Mouse (Mus musculus) heart, embryonic 12.5 days (tissue): ENCODE data around the gene Hoxa5. TPM values are rescaled to one million over a fixed set of nuclear protein-coding genes. Genes with fewer than 3 reads are reported as not detected.

Experiments
- ATAC-seq: fragments of 200-750 bp; cut with Nextera tagmentation; 2 replicates; pipeline ENCODE4 v1.8.0; 2017; ENCODE audit warnings: moderate TSS enrichment, moderate library complexity; ENCODE audit not compliant: insufficient number of reproducible peaks, low FRiP score
- H3K27ac ChIP-seq: fragments of 300-500 bp; sonication (generic); 2 replicates; pipeline ENCODE4 v1.5.1; 2016; ENCODE audit warnings: mild to moderate bottlenecking, moderate library complexity; ENCODE audit not compliant: poor library complexity, severe bottlenecking
- H3K27me3 ChIP-seq: fragments of 300-500 bp; sonication (generic); replicated peaks from 2 replicates; pipeline ENCODE4 v1.6.1; 2016; ENCODE audit warnings: mild to moderate bottlenecking, moderate library complexity
- H3K36me3 ChIP-seq: fragments of 300-500 bp; sonication (generic); 2 replicates; pipeline ENCODE4 v1.6.1; 2016; ENCODE audit warnings: mild to moderate bottlenecking, moderate library complexity
- H3K4me1 ChIP-seq: fragments of 300-500 bp; sonication (generic); replicated peaks from 2 replicates; pipeline ENCODE4 v1.6.1; 2016; ENCODE audit warnings: mild to moderate bottlenecking
- H3K4me2 ChIP-seq: fragments of 300-500 bp; sonication (generic); 2 replicates; pipeline ENCODE4 v1.6.1; 2016; ENCODE audit warnings: mild to moderate bottlenecking, moderate library complexity
- H3K4me3 ChIP-seq: fragments of 300-500 bp; sonication (generic); 2 replicates; pipeline ENCODE4 v1.5.1; 2016; ENCODE audit warnings: mild to moderate bottlenecking
- H3K9ac ChIP-seq: fragments of 300-500 bp; sonication (generic); 2 replicates; pipeline ENCODE4 v1.6.1; 2016; ENCODE audit warnings: mild to moderate bottlenecking, moderate library complexity
- H3K9me3 ChIP-seq: fragments of 300-500 bp; sonication (generic); replicated peaks from 2 replicates; pipeline ENCODE4 v1.6.1; 2016; ENCODE audit warnings: mild to moderate bottlenecking, moderate library complexity
- WGBS: fragments of 180-500 bp; shearing (Covaris S2); methylation state at CpG from one replicate; pipeline ENCODE4 v1.1.7; 2016; 5-methylcytosine and 5-hydroxymethylcytosine counted together
- polyA plus RNA-seq: library from polyadenylated mRNA; unstranded; fragments of >200 nt; fragmentation: Nextera tagmentation; extraction: Ambion mirVana; gene quantifications from 2 replicates; pipeline ENCODE4 v1.2.1, GENCODE M21; 2016

Gene Hoxa5
- polyA plus RNA-seq, 1 experiment from 2014 or later: 0.96 TPM

- H3K27me3 ChIP-seq: peaks cover 98% of the 10 kb centered on the region
Observed at GRCm38 (mm10) chr6:52217459-52217768, 13.0 kb upstream of the Hoxa5 start.

DNA sequence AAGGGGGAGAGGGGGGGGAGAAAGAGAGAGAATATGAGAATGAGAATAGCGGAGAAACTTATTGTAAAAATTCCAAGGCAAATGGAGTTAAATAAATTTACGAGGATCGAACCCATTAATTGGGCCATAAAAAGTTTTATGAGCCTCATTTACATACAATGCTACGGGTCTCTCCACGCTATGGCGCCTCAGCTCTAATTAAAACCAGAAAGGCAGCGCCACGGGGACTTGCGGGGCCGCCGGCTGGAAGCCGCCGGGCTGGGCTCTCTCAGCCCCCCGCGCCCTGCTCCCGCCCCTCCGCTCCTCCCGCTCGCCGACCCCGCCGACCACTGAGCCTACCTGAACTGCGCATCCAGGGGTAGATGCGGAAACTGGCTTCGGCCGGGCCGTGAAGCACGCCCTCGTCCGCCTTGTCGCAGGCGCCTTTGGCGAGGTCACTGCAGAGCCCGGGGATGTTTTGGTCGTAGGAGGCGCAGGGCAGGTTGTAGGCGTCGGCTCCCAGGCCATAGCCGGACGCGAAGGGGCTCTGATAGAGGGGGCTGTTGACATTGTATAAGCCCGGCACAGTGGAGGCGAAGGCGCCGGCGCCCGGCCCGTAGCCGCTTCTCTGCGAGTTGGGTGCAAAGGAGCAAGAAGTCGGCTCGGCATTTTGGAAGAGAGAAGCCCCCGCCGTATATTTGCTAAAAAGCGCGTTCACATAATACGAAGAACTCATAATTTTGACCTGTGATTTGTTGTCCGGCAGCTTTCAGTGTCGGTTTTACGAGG, 12.5 kb upstream of the Hoxa5 start:
- H3K9me3 ChIP-seq: no peaks in the 10 kb centered on the region
- H3K4me3 ChIP-seq: peak overlapping the region; percentile 28
- peaks cover 25% of the 10 kb centered on the region for H3K4me1 ChIP-seq
- H3K27me3 ChIP-seq: peaks cover 98% of the 10 kb centered on the region
- no peak overlapping the region for H3K27ac ChIP-seq
- ATAC-seq: no peak
- H3K4me2 ChIP-seq: peak overlapping the region; percentile 51
- H3K36me3 ChIP-seq: no peaks in the 10 kb centered on the region
- WGBS: 3% methylated on average over 60 of the region's 60 CpGs
- H3K9ac ChIP-seq: no peak overlapping the region

More at GRCm38 (mm10) chr6:52217459-52217768, 13.0 kb upstream of the Hoxa5 start:
- H3K4me2 ChIP-seq: peak overlapping the region; percentile 51
- H3K9ac ChIP-seq: no peak overlapping the region
- no peak for ATAC-seq
- peaks cover 29% of the 10 kb centered on the region for H3K4me1 ChIP-seq
- no peaks in the 10 kb centered on the region for H3K9me3 ChIP-seq
- H3K36me3 ChIP-seq: no peaks in the 10 kb centered on the region
- WGBS: 1% methylated on average over 25 of the region's 25 CpGs
- peak overlapping the region; percentile 28 for H3K4me3 ChIP-seq
- no peak overlapping the region for H3K27ac ChIP-seq

GRCm38 (mm10) chr6:52215771-52216535, 11.6 kb upstream of the Hoxa5 start:
- 2% methylated on average over 30 of the region's 30 CpGs for WGBS
- Histone ChIP-seq H3K27ac (no peak overlapping the region), H3K27me3 (peaks cover 98% of the 10 kb centered on the region), H3K9ac (no peak overlapping the region), H3K4me3 (no peak overlapping the region), H3K4me1 (peaks cover 18% of the 10 kb centered on the region), H3K4me2 (no peak overlapping the region), H3K36me3 (no peaks in the 10 kb centered on the region), H3K9me3 (no peaks in the 10 kb centered on the region)
- ATAC-seq: no peak

- Histone ChIP-seq H3K27ac (no peak overlapping the region), H3K4me2 (no peak overlapping the region), H3K4me3 (no peak overlapping the region), H3K4me1 (peaks cover 18% of the 10 kb centered on the region), H3K9me3 (no peaks in the 10 kb centered on the region), H3K27me3 (peaks cover 96% of the 10 kb centered on the region), H3K9ac (no peak overlapping the region), H3K36me3 (no peaks in the 10 kb centered on the region)
- WGBS: 13% methylated on average over 3 of the region's 3 CpGs
- ATAC-seq: no peak
Observed at GRCm38 (mm10) chr6:52215070-52215469, 10.7 kb upstream of the Hoxa5 start.

DNA sequence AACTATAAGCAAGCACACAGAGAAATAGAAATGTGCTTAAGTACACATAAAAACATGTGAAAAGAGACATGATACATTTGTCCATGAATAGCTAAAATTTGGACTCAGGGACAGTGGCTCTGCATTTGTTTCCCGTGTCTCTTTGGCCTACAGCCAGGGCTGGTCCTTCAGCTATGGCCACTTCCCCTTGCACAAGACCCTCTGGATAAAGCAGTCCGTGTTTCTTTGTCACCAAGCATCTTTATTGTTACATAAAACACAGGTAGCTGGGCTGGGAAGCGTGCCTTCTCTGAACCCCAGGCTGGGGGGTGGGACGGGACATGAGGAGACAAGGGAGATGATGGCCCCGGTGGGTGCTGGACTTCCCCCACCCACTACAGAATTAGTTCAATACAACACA, 9.9 kb upstream of the Hoxa5 start:
- Histone ChIP-seq H3K27ac (no peak overlapping the region), H3K4me1 (peaks cover 18% of the 10 kb centered on the region), H3K9ac (no peak overlapping the region), H3K9me3 (no peaks in the 10 kb centered on the region), H3K27me3 (peaks cover 96% of the 10 kb centered on the region), H3K4me2 (no peak overlapping the region), H3K4me3 (no peak overlapping the region), H3K36me3 (no peaks in the 10 kb centered on the region)
- no peak for ATAC-seq
- 10% methylated on average over 5 of the region's 5 CpGs for WGBS

DNA sequence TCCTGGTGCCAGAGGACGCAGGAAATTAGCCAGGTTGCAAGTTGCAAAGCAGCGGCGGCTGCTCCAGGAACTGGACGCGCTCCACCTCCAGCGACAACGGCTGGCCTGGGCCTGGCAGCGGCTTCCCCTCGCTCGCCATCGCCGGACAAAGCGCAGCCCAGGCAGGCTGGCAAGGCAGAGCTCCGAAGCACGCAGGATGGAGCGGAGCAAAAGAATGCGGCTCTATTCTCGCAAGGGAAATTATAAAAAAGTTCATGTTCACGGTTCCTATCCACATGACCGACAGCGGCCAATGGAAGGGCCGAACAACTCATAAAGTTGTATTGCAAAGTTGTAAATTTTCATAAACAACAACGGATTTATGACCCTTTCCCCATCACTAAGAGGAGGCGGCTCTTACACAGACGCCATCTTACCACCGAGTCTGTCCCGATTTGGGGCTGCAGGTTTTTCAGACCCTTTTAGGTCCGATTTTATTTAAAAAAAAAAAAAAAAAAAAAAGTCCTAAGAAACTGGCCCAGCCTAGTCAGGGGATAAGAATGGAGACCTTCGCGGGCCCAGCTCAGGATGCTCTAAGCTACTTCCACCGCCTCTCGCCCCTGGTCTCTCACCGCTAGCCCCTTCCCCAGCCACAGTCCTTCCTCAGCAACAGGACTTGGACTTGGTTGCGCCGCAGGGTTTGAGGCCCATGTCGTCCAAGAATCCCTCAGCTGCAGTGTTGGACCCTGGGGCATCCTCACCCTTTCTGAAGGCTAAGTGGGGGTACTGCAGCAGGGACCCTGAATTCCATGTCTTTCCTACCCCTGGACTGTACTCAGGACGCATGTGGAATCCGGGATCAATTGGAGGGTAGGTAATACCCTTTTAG, 9.0 kb upstream of the Hoxa5 start, which contains the start of the genes Hoxa3 and Gm28308:
Gene Hoxa3 (minus strand): TSS at position 218 of the 868 bp plus-strand sequence.
Gene Gm28308 (minus strand): TSS at position 221 of the 868 bp plus-strand sequence.
- Histone ChIP-seq H3K9ac (no peak within 1 kb of the TSS), H3K27ac (no peak within 1 kb of the TSS), H3K4me2 (peak within 1 kb of the TSS; percentile 51), H3K36me3 (no peaks in the 10 kb centered on the region), H3K9me3 (no peaks in the 10 kb centered on the region), H3K27me3 (peaks cover 96% of the 10 kb centered on the region), H3K4me3 (peak within 1 kb of the TSS; percentile 30), H3K4me1 (peaks cover 24% of the 10 kb centered on the region)
- no peak for ATAC-seq
- 2% methylated on average over 38 of the region's 38 CpGs for WGBS

DNA sequence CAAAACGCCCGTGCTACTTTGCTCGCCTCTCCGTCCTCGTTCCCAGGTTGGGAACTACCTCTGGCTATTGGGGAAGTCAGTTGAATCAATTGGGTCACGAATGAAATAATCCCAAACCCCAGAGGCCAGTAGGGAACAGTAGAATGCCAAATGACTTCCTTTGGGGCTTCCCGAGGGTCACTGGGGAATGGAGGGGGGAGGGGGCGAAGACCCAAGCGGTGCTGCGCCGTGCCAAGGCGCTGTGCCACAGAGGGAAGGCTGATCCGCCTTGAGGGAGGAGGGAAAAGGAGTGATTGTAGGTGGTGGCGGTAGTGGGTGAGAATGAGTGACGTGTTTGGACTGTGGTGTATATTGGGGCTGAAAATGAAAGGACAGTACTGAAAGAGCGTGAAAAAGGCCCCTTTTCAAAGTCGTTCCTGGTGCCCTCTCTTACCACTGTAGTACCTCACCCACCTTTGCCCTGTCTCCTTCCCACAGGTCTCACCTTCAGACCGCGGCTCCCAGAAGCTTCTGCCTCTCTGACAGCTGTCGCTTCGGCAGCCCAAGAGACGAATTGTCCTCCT, 8.2 kb upstream of the Hoxa5 start:
- Histone ChIP-seq H3K4me1 (peaks cover 25% of the 10 kb centered on the region), H3K27me3 (peaks cover 96% of the 10 kb centered on the region), H3K9ac (no peak overlapping the region), H3K27ac (no peak overlapping the region), H3K4me2 (peak overlapping the region; percentile 51), H3K9me3 (no peaks in the 10 kb centered on the region), H3K36me3 (no peaks in the 10 kb centered on the region), H3K4me3 (peak overlapping the region; percentile 30)
- WGBS: 2% methylated on average over 22 of the region's 22 CpGs
- ATAC-seq: no peak

DNA sequence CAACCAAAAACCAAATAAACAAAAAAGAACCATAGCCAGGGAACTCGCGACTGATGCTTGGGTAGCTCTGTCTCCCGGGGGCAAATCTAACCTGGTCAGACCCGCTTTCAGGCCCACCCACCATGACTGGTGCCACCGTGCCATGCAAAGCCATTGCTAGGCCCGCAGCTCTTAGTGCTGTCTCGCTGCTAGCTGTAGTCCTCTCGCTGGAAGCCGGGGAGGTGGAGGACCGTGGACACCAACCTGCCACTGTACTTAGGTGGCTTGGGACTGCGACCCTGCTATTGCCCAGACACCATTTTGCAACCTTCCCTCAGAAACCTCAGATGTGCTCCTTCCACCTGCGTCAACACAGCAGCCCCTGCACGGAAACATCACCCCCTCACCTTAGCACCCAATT, 7.6 kb upstream of the Hoxa5 start:
- Histone ChIP-seq H3K4me1 (peaks cover 19% of the 10 kb centered on the region), H3K4me3 (no peak overlapping the region), H3K9ac (no peak overlapping the region), H3K4me2 (no peak overlapping the region), H3K27ac (no peak overlapping the region), H3K27me3 (peaks cover 96% of the 10 kb centered on the region), H3K9me3 (no peaks in the 10 kb centered on the region), H3K36me3 (no peaks in the 10 kb centered on the region)
- 4% methylated on average over 13 of the region's 13 CpGs for WGBS
- no peak for ATAC-seq

DNA sequence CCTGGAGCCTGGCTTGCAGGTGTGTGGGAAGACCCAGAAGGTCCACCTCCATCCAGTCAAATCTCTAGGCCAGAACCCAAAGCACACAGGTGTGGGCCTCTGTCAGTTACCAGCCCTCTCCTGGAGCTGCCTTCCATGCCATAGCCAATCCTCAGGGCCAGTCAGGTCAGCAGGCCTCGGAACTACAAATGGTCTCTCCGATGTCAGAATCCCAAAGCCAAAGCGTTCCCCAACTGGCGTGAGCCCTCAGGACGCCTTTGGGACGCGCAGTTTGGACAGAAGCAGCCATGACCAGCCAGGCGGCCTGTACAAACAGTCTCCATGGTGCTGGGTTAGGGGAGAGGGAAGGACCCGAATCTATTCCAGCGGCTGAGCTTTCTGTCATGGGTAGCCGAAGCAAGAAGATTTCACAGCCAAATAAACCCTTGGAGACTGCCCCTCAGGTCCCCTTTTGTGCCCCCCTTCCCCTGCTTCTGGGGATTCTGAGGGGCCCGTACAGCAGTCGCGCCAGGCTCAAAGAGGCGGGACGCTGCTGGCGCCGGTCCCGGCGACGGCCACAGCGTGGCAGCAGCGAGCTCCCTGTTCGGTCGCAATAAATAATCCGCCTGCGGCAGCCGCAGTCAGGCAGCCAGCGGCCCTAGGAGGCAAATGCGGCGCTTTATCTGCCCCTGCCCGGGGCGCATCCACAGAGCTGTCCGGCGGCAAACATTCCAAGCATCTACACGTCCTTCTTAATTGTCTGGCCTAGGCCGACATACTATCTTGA, 7.0 kb upstream of the Hoxa5 start:
- H3K4me2 ChIP-seq: 0 out of 2 replicates have a peak overlapping the region, but pooled peaks have one; percentile 11
- H3K36me3 ChIP-seq: no peaks in the 10 kb centered on the region
- no peak overlapping the region for H3K27ac ChIP-seq
- WGBS: 2% methylated on average over 37 of the region's 37 CpGs
- H3K4me1 ChIP-seq: peaks cover 16% of the 10 kb centered on the region
- H3K9ac ChIP-seq: no peak overlapping the region
- H3K4me3 ChIP-seq: no peak overlapping the region
- H3K27me3 ChIP-seq: peaks cover 96% of the 10 kb centered on the region
- ATAC-seq: peak; percentile 54
- H3K9me3 ChIP-seq: no peaks in the 10 kb centered on the region

- 8% methylated on average over 12 of the region's 12 CpGs for WGBS
- no peaks in the 10 kb centered on the region for H3K36me3 ChIP-seq
- no peak overlapping the region for H3K4me2 ChIP-seq
- no peak overlapping the region for H3K27ac ChIP-seq
- peaks cover 96% of the 10 kb centered on the region for H3K27me3 ChIP-seq
- no peaks in the 10 kb centered on the region for H3K9me3 ChIP-seq
- no peak for ATAC-seq
- H3K4me1 ChIP-seq: peaks cover 16% of the 10 kb centered on the region
- H3K9ac ChIP-seq: no peak overlapping the region
- no peak overlapping the region for H3K4me3 ChIP-seq
Observed at GRCm38 (mm10) chr6:52209685-52210046, 5.3 kb upstream of the Hoxa5 start.
